Mouse (Mus musculus) left cerebral cortex, postnatal 4 days (tissue): ENCODE data around the gene Dnmt1. TPM values are rescaled to one million over a fixed set of nuclear protein-coding genes. Genes with fewer than 3 reads are reported as not detected.

Source experiments
- DNase-seq: peaks from one replicate; pipeline ENCODE4 v3.0.0-alpha.2; 2022
- intact Hi-C: fragments of 180-260 bp; cut with DNase I; formaldehyde crosslinking; loops from one replicate; pipeline ENCODE4 v1.15.1; 2025
- total RNA-seq, 2 experiments: library from RNA; stranded (reverse); gene quantifications; 2 replicates each; pipeline ENCODE4 v1.2.3; 2021

Dnmt1 gene
- total RNA-seq, 2 experiments from 2014 or later = 86.1 to 88.5 TPM

DNA sequence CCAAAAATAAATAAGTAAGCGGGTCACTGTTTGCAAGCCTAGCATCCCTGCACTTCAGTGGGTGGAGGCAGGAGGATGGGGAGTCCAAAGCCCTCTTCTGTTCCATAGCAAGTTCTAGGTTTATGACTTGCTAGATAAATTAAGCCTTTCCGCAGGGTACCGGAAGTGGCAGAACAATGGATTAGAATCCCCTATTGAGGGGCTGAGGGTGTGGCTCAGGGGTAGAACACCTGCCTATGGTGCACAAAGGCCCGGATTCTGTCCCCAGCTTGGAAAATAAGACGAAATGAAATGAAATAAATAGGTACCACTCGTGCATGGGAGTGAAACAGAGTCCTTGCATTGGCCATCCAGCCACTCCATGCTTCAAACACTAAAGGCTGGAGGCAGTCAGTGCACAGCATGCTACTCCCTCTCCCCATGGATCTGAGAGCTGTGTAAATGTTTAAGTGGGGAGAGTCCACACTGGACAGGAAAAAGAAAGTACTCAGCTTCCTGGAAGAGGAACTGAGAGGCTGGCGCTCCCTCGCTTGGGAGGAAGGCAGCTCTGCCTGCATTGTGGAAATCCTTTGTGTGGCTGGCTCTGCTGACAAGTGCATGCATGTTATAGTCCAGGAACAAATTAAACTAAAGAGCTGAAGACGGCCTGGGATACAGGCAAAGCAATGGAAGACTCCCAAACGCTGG, 18.9 kb upstream of the Dnmt1 start:
- no peak for DNase-seq
- intact Hi-C loops = no loop called here

DNA sequence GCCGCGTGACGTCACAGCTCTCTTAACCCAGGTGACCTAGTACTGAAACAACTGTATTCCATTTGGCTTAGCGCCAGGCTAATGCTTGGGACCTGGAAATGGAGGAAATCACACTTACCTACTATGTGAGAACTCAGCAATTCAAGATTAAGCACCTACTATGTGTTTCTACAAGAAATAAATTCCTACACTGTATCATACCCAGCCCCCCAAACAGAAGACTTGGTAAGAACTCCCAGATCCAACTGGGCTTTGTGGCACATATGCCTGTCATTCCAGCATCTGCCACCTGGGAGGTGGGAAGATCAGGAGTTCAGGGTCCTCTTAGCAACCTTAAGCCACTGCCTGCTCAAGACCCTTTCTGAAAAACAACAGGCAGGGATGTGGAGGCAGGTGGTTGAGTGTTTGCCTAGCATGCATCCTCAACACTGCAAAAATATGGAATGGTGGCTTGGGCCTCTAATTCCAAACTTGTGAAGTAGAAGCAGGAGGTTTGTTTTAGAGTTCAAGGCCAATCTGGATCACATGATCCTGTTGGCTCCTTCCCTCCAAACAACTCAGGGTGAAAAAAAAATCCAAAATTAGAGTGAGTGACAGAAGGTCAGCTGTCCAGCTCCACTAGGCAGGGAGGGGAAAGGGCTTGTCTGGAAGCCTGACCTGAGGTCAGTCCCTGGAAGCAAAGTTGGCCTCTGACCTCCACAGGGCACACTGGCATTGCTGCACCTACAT, 17.4 kb upstream of the Dnmt1 start:
- intact Hi-C loops = no loop called here
- DNase-seq = no peak

DNA sequence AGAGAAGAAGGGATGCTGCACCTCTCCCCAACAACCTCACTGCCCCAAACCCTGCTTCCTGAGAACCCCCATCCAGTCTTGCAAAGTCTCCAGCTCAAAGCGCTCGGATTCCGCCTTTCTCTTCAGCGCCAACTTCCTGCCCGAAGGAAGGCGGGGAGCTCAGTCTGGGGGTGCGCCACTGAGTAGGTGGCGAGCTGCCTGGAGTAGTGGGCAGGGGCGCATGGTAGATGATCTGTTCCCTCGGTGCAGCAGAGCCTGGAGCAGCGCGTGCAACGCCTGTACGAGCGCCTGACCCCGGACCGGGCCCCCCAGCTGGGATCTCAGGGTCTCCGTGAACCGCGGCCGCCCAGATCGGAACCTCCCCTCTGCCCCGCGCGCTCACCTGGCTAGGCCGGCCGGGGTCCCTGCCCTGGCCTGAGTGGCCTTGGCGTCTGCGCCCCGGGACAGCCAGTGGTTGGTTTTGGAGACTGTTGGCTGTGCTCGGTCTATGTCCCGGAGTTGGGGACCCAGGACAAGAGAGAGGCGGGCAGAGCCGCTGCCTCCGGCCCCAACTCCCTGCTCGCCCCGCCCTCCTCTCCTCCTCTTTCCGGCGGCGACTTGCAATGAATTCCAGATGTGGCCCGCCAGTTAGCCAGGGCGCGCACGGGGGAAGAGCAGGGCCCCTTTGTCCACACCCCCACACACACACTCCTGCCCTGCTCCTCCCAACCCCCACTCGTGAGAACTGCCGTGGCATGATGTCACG, 16.7 kb upstream of the Dnmt1 start, which contains the start of gene S1pr2:
Gene S1pr2, minus strand, starts transcription at position 566 of the 745 bp plus-strand sequence.
- intact Hi-C loops = no loop called here
- DNase-seq = peak; percentile 49

DNA sequence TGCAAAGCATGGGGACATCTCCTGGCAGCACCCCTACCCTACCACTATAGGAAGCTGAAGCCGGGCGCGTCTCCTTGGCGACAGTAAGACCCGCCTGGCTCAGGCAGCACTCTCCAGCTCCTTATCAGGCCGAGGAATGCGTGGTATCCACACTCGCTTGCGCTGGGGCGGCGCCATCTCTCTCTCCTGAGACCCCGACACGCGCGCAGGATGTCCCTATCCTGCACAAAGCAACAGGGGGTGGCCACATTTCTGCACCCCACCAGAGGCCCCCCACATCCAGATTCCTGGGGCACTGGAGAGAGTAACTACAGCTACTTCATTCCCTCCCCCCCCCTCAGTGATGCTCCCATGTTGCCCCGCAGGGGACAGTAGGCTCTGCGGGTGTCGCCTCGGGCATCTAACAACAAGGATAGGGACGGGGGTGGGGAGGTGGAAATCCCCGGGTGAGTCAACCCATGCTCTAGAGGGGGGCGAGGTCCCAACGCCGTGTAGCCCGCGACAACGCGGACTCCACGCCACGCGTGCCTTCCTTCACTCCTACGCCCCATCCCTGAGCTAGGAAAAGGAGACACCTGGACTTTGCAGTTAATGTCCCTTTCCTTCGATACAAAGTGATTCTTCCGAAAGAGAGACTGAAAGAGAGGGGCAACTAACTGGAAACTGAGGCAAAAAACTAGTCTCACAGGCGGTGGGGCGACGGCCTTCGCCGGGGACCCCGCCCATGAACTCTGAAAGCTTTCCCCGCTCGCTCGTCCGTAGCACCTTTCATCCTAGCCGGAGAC, 15.9 kb upstream of the Dnmt1 start:
- no peak for DNase-seq
- intact Hi-C loops = no loop called here

DNA sequence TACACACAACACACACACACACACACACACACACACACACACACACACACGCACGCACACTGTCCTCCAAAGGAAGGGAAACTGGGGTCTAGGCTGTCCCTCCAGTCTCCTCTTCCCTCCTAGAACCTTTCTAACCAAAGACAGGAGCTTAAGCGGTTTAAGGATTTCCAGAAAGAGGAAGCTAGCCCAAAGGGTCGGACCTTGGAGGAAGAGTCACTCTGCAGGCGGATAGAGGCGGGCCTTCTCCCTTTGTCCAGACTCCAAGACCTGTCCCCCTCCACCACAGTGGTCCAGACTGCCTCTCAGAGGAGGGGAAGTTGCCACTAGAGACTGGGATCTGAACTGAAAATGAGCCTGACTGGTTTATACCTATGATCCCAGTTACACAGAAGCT, 14.0 kb upstream of the Dnmt1 start:
- intact Hi-C loops = no loop called here
- no peak for DNase-seq

DNA sequence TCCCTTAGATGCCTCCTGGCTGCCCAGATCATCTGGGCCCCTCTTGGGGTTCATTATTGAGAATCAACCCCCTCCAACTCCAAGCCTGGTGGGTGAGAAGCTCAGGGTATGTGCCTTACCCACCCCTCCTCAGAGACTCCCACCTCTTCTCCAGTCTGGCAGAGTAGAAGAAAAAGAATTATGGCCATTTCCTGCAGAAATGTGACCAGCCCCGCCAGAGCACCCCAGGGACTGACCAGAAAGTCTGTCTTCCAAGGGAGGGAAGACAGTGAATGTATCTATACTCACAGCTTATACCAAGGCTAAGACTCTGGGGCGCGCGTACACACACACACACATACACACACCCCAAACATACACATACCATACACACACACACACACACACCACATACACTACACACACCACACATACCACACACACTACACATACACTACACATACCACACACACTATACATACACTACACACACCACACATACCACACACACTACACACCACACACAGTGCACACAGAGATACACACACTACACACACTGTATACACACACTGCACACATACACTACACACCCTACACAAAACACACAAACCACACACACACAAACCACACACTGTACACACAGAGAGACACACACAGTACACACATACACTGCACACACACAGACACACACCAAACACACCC, 13.5 kb upstream of the Dnmt1 start:
- intact Hi-C loops = no loop called here
- DNase-seq = no peak

DNA sequence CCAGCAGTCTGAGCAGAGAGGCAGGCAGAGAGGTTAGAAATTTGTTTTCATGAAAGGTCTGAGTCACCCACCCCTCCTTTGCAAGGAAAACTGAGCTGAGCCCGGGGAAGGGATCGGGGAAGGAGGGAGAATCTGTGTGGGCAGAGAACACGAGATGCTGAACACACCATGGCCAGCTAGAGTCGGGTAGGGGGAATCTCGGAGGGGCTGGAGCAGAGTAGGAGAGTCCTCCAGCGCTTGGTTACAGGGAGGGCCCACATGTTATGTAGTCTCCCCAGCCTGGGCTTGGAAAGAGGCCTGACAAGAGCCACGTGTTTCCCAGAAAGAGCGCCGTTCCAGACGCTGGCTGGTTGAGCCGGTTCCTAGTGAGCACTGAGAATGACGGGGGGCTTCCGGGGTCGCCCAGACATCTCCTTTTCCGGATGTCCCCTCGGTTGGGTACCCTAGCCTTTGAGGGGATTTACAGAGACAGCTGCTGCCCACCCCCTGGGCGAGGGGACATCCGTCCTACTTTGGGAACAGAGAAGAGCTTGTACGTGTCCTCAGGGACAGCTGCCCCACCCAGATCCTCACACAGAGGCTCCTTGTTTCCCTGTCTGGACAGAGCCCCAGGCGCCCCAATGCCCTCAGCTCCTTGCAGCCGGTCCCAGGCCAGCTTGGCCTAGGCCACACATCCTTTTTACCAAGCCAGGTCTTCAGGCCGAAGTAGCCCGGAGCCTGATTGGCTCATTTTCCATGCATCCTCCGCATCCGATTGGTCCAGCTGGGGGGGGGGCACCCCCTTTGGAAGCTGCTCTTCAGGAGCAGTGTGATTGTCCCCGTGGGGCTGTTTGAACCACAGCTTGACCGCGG, 12.7 kb upstream of the Dnmt1 start:
- peak; percentile 31 for DNase-seq
- intact Hi-C loops = no loop called here

DNA sequence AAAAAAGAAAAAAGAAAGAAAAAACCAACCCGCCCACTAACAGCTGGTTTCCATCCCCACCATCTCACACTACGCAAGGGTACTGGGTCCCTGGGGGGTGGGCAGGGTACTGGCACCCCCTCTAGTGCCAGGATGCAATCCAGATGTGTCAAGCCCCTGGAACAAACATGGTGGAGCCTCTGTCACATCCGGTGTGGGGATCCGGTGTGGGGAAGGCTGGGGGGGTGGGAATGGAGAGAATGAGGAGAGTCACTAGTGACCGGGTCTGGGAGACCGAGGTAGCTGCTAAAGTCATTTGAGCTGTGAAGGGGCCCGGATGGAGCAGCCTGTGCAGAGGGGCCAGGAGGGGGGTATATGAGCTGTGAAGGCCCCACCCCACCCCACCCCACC, 12.1 kb upstream of the Dnmt1 start:
- DNase-seq = no peak

DNA sequence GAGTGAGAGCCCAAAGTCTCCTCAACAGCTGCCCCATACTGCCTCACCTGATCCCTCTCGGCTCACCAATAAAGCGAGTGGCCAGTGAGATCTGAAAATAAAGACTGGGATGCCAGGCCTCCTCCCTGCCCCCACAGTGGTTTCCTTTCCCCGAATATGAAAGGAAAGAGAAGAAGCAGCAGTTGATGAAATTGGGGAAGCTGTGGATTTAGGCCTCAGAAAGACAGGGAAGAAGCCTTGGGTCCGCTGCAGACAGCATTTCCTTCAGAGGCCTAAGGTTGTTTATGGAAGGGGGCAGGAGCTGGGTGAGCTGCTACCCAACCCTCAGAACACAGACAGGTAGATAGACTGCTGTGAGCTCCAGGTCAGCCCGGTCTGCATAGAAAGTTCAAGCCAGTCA, 7.1 kb upstream of the Dnmt1 start:
- intact Hi-C loops = no loop called here
- no peak for DNase-seq

More for the DNA sequence above, 12.1 kb upstream of the Dnmt1 start:
- intact Hi-C loops = no loop called here

DNA sequence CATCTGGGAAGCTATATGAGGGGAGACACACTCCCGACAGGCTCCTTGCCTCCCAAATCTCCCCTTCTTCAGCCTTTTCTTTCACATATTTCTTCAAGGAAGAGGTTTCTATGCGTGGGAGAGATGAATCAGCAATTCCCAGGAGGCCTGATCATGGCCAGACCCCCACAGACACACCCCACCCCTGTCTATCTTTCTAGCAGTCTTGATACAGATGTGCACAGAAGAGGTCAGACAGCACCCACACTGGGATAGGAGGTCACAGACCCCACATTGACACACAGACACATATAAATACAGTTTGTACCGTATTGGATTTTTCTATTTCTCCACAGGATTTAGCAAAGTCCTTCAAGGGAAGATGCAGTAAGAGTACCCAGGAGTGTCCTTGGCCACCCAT, 6.3 kb upstream of the Dnmt1 start:
- intact Hi-C loops = no loop called here
- no peak for DNase-seq

DNA sequence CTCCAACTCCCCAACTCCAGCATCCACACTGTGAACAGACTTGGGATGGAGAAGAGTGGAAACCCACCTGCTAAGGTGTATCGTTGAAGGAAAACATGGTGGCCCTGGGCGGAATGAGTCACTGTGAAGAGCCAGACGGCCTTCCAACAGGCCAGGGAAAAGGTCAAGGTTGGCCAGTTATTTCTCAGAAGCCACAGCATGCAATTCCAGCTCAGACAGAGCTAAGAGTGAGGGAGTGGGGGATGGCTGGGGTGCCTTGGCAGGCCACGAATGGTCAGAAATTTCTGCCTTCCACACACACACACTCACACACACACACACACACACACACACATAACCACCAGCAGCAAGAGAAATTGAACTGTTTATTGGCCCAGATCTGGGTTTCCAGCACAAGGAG, 5.9 kb upstream of the Dnmt1 start:
- intact Hi-C loops = no loop called here
- DNase-seq = no peak

DNA sequence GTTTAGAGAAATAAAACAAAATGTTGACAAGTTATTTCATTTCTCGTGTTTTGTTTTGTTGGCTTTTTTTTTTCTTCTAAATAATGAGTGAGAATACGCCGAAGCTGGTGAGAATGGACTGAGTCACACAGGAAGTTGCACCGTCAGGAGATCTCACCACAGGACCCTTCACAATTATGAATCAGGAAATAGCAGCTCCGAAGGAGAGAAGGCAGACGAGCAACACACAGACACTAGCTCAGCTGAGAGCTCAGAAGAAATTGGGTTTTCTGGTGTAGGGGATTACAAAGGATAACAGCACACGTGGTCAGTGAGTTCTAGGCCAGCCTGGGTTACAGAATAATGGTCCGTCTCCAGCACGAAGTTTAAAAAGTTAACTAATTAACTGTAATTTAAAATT, 1.9 kb upstream of the Dnmt1 start:
- intact Hi-C loops = no loop called here
- DNase-seq = no peak

DNA sequence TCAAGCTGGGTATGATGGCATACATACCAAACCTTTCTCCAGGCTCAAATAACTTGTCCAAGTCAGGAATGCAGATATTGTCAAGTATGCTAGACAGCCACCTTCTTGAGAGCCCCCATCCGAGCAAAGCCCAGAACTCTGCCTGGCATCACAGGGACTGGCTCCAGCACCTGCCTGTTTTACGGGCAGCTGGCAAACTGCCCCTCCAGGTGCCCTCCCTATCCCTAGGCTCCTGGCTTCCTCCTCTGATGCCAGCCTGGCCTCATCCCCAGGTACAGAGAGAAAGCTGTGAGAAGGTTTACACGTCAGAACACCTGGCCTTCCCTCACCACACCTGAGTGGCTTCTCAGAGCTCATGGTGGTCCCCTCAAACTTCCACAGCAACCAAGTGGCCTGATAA, 2.7 kb downstream of the Dnmt1 start:
- DNase-seq = no peak
- intact Hi-C loops = no loop called here

DNA sequence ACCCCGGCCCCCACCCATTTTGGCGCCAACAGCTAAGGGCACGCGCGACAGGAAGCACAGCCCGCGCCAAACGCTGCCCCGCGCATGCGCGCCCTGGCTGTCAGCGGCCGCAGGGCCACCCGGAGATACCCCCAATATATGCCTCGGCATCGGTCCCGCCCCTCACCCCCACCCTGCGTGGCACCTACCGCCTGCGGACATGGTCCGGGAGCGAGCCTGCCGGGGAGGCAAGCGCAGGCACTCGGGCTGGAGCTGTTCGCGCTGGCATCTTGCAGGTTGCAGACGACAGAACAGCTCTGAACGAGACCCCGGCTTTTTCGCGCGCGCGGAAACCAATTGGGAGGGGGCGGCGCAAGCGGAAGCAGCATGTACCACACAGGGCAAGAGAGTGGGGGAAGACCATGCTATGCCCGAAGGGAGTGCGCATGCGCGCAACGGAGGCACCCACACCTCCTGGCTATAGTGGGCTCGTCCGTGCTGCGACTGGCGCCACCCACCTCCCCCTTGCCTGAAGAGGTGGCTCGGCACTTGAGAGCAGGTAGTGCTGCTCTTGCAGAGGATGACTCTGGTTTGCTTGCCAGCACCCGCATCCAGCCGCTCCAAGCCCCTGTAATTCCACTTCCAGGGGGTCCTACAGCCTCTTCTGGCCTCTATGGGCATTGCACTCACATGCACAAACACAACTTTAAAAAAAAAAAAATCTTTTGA, 7.0 kb downstream of the Dnmt1 start:
- intact Hi-C loops = no loop called here
- DNase-seq = peak; percentile 99

DNA sequence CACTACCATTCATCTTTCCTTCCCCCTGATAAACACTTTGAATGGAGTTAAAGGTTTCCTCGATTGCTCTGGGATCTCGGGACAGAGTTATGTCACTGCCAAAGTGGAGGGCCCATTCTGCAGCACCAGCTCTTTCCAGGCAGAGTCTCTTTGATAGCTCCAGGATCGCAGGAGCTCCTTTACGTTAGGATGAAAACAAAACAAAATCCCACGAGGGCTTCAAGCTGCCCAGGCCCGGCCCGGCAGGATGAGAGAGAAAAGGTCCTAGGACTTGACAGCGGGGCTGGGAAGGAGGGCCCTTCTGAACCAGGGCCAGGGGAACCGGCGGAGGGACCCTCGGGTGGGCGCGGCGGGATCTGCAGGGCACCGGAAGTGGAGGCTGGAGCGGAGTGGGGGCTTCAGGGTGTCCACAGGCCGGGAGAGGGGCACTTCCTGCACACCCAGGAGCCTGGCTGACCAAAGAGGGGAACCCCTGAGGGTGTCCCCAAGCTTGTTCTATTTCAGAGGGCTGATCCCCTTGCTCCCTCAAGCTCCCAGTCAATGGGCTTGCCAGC, 7.6 kb downstream of the Dnmt1 start:
- intact Hi-C loops = no loop called here
- no peak for DNase-seq

DNA sequence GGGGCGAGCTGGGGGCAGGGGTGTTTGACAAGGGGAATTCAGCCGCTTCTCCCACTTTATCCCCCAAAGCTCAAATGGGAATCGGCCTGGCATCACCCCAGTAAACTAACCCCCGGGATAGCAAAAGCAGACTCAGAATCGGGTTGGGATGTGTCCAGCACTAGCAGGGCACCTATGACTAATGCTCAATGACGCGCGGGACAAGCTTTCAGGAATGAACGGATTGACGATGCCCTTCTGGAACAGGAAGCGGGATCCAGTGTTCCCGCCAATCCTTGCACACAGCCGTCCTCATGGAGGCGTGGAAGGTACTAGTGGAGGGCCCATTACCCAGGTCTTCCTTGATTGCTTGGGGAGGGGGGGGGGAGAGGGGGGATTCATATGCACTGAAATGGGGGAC, 8.2 kb downstream of the Dnmt1 start:
- intact Hi-C loops = no loop called here
- DNase-seq = peak; percentile 17

DNA sequence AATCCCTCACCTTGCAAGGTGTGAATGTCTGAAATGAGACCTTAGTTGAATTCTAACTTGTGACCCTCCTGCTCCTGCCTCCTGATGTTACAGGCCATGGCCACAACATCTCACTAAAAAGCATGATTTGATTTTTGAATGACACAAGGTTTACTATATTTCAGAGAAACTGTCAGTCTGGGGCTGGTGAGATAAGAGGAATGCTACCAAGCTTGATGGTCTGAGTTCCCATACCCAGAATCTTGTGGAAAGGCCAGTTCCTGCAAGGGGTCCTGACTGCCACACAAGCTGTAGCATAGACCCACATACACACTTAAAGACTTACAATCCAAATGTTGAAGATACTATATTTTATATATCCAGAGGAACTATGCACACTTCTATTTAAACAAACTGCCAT, 9.3 kb downstream of the Dnmt1 start:
- DNase-seq = no peak
- intact Hi-C loops = no loop called here

DNA sequence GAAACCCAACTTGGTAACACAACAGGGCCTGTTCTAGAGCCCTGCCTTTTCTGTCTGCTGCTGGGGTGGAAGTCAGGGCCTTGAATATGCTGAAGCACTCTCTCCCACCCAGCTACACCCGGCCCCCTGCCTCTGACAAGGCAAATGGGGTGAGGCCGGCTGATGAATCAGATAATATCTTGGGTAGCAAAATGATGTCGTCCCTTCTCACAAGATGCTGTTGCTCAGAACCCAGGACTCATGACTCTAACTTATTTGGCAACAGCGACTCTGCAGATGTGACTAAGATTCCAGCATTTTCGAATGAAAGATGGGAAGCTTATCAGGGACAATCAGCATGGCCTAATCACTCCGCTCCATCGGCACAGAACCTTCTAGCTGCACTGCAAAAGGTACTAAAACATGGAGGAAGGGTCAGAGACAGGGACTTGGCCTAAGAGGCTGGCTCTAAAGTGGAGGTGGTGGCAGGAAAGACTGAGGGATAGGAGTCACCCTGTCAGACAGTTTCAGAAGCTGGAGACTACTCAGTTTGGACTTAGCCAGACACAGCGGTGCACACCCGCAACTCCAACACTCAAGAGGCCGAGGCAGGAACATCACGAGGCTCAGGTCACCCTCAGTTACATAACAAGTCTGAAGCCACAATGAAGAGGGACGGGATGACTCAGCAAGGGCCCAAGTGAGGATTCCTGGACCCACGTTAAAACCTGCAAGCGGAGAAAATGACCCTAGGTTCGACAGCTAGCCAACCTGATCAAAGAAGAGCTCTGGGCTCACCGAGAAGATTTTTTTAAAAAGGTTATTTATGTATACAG, 13.4 kb downstream of the Dnmt1 start:
- DNase-seq = no peak
- intact Hi-C loops = no loop called here
